Mouse (Mus musculus): ENCODE measurements around the gene Gm10188.

DNA sequence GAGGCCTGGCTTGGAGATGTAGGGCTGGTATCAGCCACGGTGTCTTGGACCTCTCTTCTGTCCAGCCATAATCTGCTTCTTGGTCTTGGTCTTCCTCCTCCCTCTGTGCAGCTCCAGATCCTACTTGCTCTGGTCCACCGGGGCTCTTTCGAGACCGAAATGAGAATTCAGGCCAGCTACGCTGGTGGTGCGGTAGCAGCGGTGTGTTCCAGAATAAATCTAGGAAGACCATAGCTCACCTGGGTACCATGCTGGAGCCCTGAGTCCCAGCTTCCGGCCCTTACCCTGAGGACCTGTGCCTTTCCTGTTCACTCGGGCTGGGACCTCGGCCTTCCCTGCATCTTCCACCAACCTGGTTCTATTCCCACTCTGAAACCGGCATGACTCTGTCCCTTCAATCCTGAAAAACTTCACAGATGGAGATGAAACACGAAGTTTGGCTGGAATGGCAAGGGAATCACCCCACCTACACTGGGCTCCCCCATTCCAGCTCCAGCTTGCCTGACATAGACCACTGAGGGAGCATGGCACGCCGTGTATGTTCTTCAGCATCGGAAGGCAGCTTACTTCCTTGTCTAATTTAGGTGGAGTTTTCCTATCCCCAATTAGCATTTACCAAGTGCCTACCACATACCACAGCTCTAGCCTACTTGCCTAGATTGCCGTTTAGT lies 31.0 kb downstream of the Gm10188 start:
- TF ChIP-seq CTCF (IDR thresholded peaks at IDR 0.05; ENCODE audit: low read depth, low read length) (no peak), EP300 (IDR thresholded peaks at IDR 0.05; ENCODE audit: insufficient read depth, low read depth, low read length) (no peak)

Measured in ES-Bruce4 (cell line).